Mouse (Mus musculus): ENCODE measurements around the gene Myo6. TPM values are rescaled to one million over a fixed set of nuclear protein-coding genes. Genes with fewer than 3 reads are reported as not detected.

Myo6 gene
- polyA plus RNA-seq, 2 experiments: 7.6 to 11.1 TPM

- 84% methylated on average over 6 of the region's 7 CpGs for WGBS
- no peak overlapping the region for H3K27ac ChIP-seq (replicated peaks; ENCODE audit: low read depth, low read length)
- no peaks in the 10 kb centered on the region for H3K36me3 ChIP-seq (ENCODE audit: control insufficient read depth, insufficient read depth, low read length)
- peaks cover 7% of the 10 kb centered on the region; the same call in 1 of the 2 replicates for H3K4me1 ChIP-seq (ENCODE audit: control insufficient read depth, insufficient read depth, low read length)
- no peak overlapping the region for H3K4me2 ChIP-seq (replicated peaks; ENCODE audit: low read depth, low read length, severe bottlenecking)
- ATAC-seq (ENCODE audit: low FRiP score, low read depth): no peak
- H3K4me3 ChIP-seq (replicated peaks; ENCODE audit: low read length): no peak overlapping the region
- no peak overlapping the region for H3K9ac ChIP-seq (ENCODE audit: low read depth, low read length, severe bottlenecking)
- TF ChIP-seq POLR2A (IDR thresholded peaks at IDR 0.05; ENCODE audit: borderline replicate concordance, extremely low read depth, insufficient read depth, insufficient read length): no peak
- H3K27me3 ChIP-seq (ENCODE audit: control insufficient read depth, insufficient read depth, low read length): no peaks in the 10 kb centered on the region
- no peaks in the 10 kb centered on the region for H3K9me3 ChIP-seq (ENCODE audit: control insufficient read depth, low read length)
- DNase-seq (ENCODE audit: low spot score): no peak
Observed at GRCm38 (mm10) chr9:80266507-80266906, 101.7 kb downstream of the Myo6 start.

GRCm38 (mm10) chr9:80269596-80269995 lies 104.8 kb downstream of the Myo6 start:
- no peaks in the 10 kb centered on the region for H3K36me3 ChIP-seq (ENCODE audit: control insufficient read depth, insufficient read depth, low read length)
- no peaks in the 10 kb centered on the region for H3K4me1 ChIP-seq (ENCODE audit: control insufficient read depth, insufficient read depth, low read length)
- no peak for DNase-seq (ENCODE audit: low spot score)
- H3K9ac ChIP-seq (ENCODE audit: low read depth, low read length, severe bottlenecking): no peak overlapping the region
- H3K4me2 ChIP-seq (replicated peaks; ENCODE audit: low read depth, low read length, severe bottlenecking): no peak overlapping the region
- TF ChIP-seq POLR2A (IDR thresholded peaks at IDR 0.05; ENCODE audit: borderline replicate concordance, extremely low read depth, insufficient read depth, insufficient read length): no peak
- H3K27me3 ChIP-seq (ENCODE audit: control insufficient read depth, insufficient read depth, low read length): no peaks in the 10 kb centered on the region
- no peak overlapping the region for H3K4me3 ChIP-seq (replicated peaks; ENCODE audit: low read length)
- 45% methylated on average over 8 of the region's 8 CpGs for WGBS
- H3K27ac ChIP-seq (replicated peaks; ENCODE audit: low read depth, low read length): no peak overlapping the region
- no peaks in the 10 kb centered on the region for H3K9me3 ChIP-seq (ENCODE audit: control insufficient read depth, low read length)
- no peak for ATAC-seq (ENCODE audit: low FRiP score, low read depth)

- H3K9me3 ChIP-seq (ENCODE audit: control insufficient read depth, low read length): no peaks in the 10 kb centered on the region
- 76% methylated on average over 1 of the region's 1 CpGs for WGBS
- no peak for ATAC-seq (ENCODE audit: low FRiP score, low read depth)
- no peaks in the 10 kb centered on the region for H3K36me3 ChIP-seq (ENCODE audit: control insufficient read depth, insufficient read depth, low read length)
- no peak overlapping the region for H3K4me2 ChIP-seq (replicated peaks; ENCODE audit: low read depth, low read length, severe bottlenecking)
- no peaks in the 10 kb centered on the region for H3K4me1 ChIP-seq (ENCODE audit: control insufficient read depth, insufficient read depth, low read length)
- no peak for TF ChIP-seq POLR2A (IDR thresholded peaks at IDR 0.05; ENCODE audit: borderline replicate concordance, extremely low read depth, insufficient read depth, insufficient read length)
- no peak overlapping the region for H3K9ac ChIP-seq (ENCODE audit: low read depth, low read length, severe bottlenecking)
- H3K27ac ChIP-seq (replicated peaks; ENCODE audit: low read depth, low read length): no peak overlapping the region
- no peak overlapping the region for H3K4me3 ChIP-seq (replicated peaks; ENCODE audit: low read length)
- no peaks in the 10 kb centered on the region for H3K27me3 ChIP-seq (ENCODE audit: control insufficient read depth, insufficient read depth, low read length)
- DNase-seq (ENCODE audit: low spot score): no peak
Observed at GRCm38 (mm10) chr9:80272951-80273350, 108.1 kb downstream of the Myo6 start.

- Histone ChIP-seq H3K4me1 (ENCODE audit: control insufficient read depth, insufficient read depth, low read length) (no peaks in the 10 kb centered on the region), H3K27ac (replicated peaks; ENCODE audit: low read depth, low read length) (0 out of 2 replicates have a peak overlapping the region, but pooled peaks have one; percentile 13), H3K4me2 (replicated peaks; ENCODE audit: low read depth, low read length, severe bottlenecking) (no peak overlapping the region), H3K27me3 (ENCODE audit: control insufficient read depth, insufficient read depth, low read length) (no peaks in the 10 kb centered on the region), H3K4me3 (replicated peaks; ENCODE audit: low read length) (no peak overlapping the region), H3K9ac (ENCODE audit: low read depth, low read length, severe bottlenecking) (no peak overlapping the region), H3K36me3 (ENCODE audit: control insufficient read depth, insufficient read depth, low read length) (no peaks in the 10 kb centered on the region), H3K9me3 (ENCODE audit: control insufficient read depth, low read length) (no peaks in the 10 kb centered on the region)
- 86% methylated on average over 8 of the region's 8 CpGs for WGBS
- ATAC-seq (ENCODE audit: low FRiP score, low read depth): no peak
- DNase-seq (ENCODE audit: low spot score): no peak
- TF ChIP-seq POLR2A (IDR thresholded peaks at IDR 0.05; ENCODE audit: borderline replicate concordance, extremely low read depth, insufficient read depth, insufficient read length): no peak
Observed at GRCm38 (mm10) chr9:80275053-80275771, 110.4 kb downstream of the Myo6 start.

- Histone ChIP-seq H3K27me3 (ENCODE audit: control insufficient read depth, insufficient read depth, low read length) (no peaks in the 10 kb centered on the region), H3K4me3 (replicated peaks; ENCODE audit: low read length) (no peak overlapping the region), H3K4me2 (replicated peaks; ENCODE audit: low read depth, low read length, severe bottlenecking) (no peak overlapping the region), H3K4me1 (ENCODE audit: control insufficient read depth, insufficient read depth, low read length) (no peaks in the 10 kb centered on the region), H3K9me3 (ENCODE audit: control insufficient read depth, low read length) (no peaks in the 10 kb centered on the region), H3K27ac (replicated peaks; ENCODE audit: low read depth, low read length) (no peak overlapping the region), H3K9ac (ENCODE audit: low read depth, low read length, severe bottlenecking) (no peak overlapping the region), H3K36me3 (ENCODE audit: control insufficient read depth, insufficient read depth, low read length) (no peaks in the 10 kb centered on the region)
- DNase-seq (ENCODE audit: low spot score): no peak
- 86% methylated on average over 1 of the region's 1 CpGs for WGBS
- TF ChIP-seq POLR2A (IDR thresholded peaks at IDR 0.05; ENCODE audit: borderline replicate concordance, extremely low read depth, insufficient read depth, insufficient read length): no peak
- ATAC-seq (ENCODE audit: low FRiP score, low read depth): no peak
Observed at GRCm38 (mm10) chr9:80275772-80276134, 110.9 kb downstream of the Myo6 start.
